Mouse (Mus musculus): ENCODE measurements around the gene Dync1li1. TPM values are rescaled to one million over a fixed set of nuclear protein-coding genes. Genes with fewer than 3 reads are reported as not detected.

The Dync1li1 gene
- total RNA-seq, 4 experiments from 2014 or later: 37.9 to 45.9 (median 44.1) TPM

GRCm38 (mm10) chr9:114768066-114768465, 79.5 kb downstream of the Dync1li1 start:
- no peak for DNase-seq

DNA sequence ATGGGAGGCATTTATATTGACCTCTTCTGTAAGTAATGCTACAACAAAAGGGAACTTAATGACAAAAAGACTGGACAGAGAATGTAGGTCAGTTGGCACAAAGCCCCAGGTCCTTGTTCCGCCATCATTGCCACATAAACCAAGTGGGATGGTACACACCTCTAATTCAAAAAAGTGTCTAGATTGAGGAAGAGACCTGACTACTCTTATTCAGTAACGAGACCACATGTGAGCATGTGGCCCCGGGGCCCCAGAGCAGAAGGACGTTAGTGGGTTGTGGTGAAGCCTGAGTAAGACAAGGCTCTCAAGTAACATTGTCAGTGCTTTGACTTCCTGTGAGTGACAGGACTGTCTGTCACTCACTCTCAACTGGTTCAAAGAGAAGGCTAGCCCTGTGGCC, 81.6 kb downstream of the Dync1li1 start:
- no peak for DNase-seq

GRCm38 (mm10) chr9:114771565-114771964, 83.0 kb downstream of the Dync1li1 start:
- DNase-seq: no peak

Other genes starting within 250 kb of the Dync1li1 start
- gene Ccr4, start 183.9 kb upstream of the Dync1li1 start, total RNA-seq (2022): not detected
- gene C130032M10Rik, start 173.1 kb upstream of the Dync1li1 start, total RNA-seq (2022): under 1 TPM in 1 of 4 experiments, not detected in 3; 0.43 TPM
- under 1 TPM in 1 of 4 experiments, not detected in 3; 0.03 TPM for gene Trim71, start 124.4 kb upstream of the Dync1li1 start, total RNA-seq (2022)
- 10 to 100 TPM; 42.5 to 51.1 (median 44.4) TPM for gene Cnot10, start 48.6 kb upstream of the Dync1li1 start, total RNA-seq (2022)
- gene Cmtm6, start 42.3 kb downstream of the Dync1li1 start, total RNA-seq (2022): 100 to 1,000 TPM in 1 of 4 experiments, 10 to 100 TPM in 3; 68.5 to 105 (median 78.0) TPM
- 10 to 100 TPM; 29.9 to 46.1 (median 34.1) TPM for gene Cmtm7, start 93.1 kb downstream of the Dync1li1 start, total RNA-seq (2022)
- 1 to 10 TPM; 4.0 to 9.9 (median 7.0) TPM for gene Cmtm8, start 155.4 kb downstream of the Dync1li1 start, total RNA-seq (2022)
- 10 to 100 TPM; 30.8 to 40.4 (median 33.2) TPM for gene Gpd1l, start 245.2 kb downstream of the Dync1li1 start, total RNA-seq (2022)

Measured in adrenal gland, adult 8-10 months (tissue).